ENCODE assay signal across 16 mouse cellular contexts in genomic region chr17:31077561-31077960, GRCm38 (mm10). TPM values are rescaled to one million over a fixed set of nuclear protein-coding genes. Genes with fewer than 3 reads are reported as not detected.
DNase-seq lines count a peak whose midpoint lies in the region; ATAC-seq lines count a peak whose summit lies in the region.
"Had no signal": no experiment of that assay in that cellular context is flagged by ENCODE, and none has a peak within 500 bp of the region (broad histone marks: within the 10 kb centered on the region; RNA-seq: fewer than 3 reads in every experiment).

No protein-coding gene starts in this region.

- no peaks in the 10 kb centered on the region for H3K9me3 ChIP-seq in lung, embryonic 16.5 days (ENCODE audit: control insufficient read depth, low read length)
- no peaks in the 10 kb centered on the region for H3K9me3 ChIP-seq in midbrain, embryonic 10.5 days (replicated peaks)
- H3K9me3 ChIP-seq: forebrain, embryonic 12.5 days; intestine, embryonic 15.5 days; megakaryocyte, embryonic 14.5 days had no signal

- WGBS in lung, embryonic 16.5 days, result 54% methylated on average over 5 of the region's 5 CpGs
- 78% methylated on average over 5 of the region's 5 CpGs for WGBS in midbrain, embryonic 10.5 days

- peaks cover 25% of the 10 kb centered on the region for H3K4me1 ChIP-seq in lung, embryonic 16.5 days (replicated peaks; ENCODE audit: control insufficient read depth, insufficient read depth, low read length)
- peaks cover 70% of the 10 kb centered on the region for H3K4me1 ChIP-seq in midbrain, embryonic 10.5 days

- DNase-seq in lung, postnatal 14 days, result no peak
- peak; percentile 20 for DNase-seq in ES-CJ7 (ENCODE audit: low read depth, low spot score)
- peak; percentile 50 to 67 for DNase-seq in thymus, postnatal 10 days (ENCODE audit: low spot score in 2 of 2)
- DNase-seq in cerebellum, adult 8-10 months, result no peak
- DNase-seq in midbrain, embryonic 10.5 days (ENCODE audit: low spot score), result no peak
- DNase-seq: adrenal gland, postnatal 10 days; cerebellum, adult 11 months; gastrocnemius, postnatal 10 days; heart, postnatal 14 days had no signal

- no peak for ATAC-seq in lung, embryonic 16.5 days (ENCODE audit: low read depth)
- ATAC-seq in megakaryocyte, adult 5-6 weeks (ENCODE audit: poor library complexity, severe bottlenecking), result peak; percentile 13
- ATAC-seq: intestine, embryonic 15.5 days had no signal

- H3K27ac ChIP-seq in lung, embryonic 16.5 days (ENCODE audit: low read length), result peak overlapping the region; percentile 71
- no peak overlapping the region; the same call in 1 of the 2 replicates for H3K27ac ChIP-seq in midbrain, embryonic 10.5 days (replicated peaks)
- H3K27ac ChIP-seq: forebrain, embryonic 12.5 days; intestine, embryonic 15.5 days had no signal

- no peaks in the 10 kb centered on the region for H3K36me3 ChIP-seq in lung, embryonic 16.5 days (ENCODE audit: control insufficient read depth, insufficient read depth, low read length)
- no peaks in the 10 kb centered on the region for H3K36me3 ChIP-seq in midbrain, embryonic 10.5 days
- H3K36me3 ChIP-seq: forebrain, embryonic 12.5 days; intestine, embryonic 15.5 days had no signal

- no peaks in the 10 kb centered on the region for H3K27me3 ChIP-seq in lung, embryonic 16.5 days (ENCODE audit: control insufficient read depth, insufficient read depth, low read depth, low read length)
- peaks cover 14% of the 10 kb centered on the region; the same call in 1 of the 2 replicates for H3K27me3 ChIP-seq in midbrain, embryonic 10.5 days (ENCODE audit: low read depth, poor library complexity, severe bottlenecking)
- H3K27me3 ChIP-seq: forebrain, embryonic 12.5 days; intestine, embryonic 15.5 days had no signal

- no peak overlapping the region for H3K9ac ChIP-seq in lung, embryonic 16.5 days (ENCODE audit: low read length)
- H3K9ac ChIP-seq: forebrain, embryonic 12.5 days; intestine, embryonic 15.5 days had no signal

- no peak overlapping the region for H3K4me2 ChIP-seq in lung, embryonic 16.5 days (ENCODE audit: low read depth, low read length)
- H3K4me2 ChIP-seq: forebrain, embryonic 12.5 days; intestine, embryonic 15.5 days had no signal

- H3K4me3 ChIP-seq in lung, embryonic 16.5 days (ENCODE audit: low read length), result no peak overlapping the region
- H3K4me3 ChIP-seq in midbrain, embryonic 10.5 days, result no peak overlapping the region
- H3K4me3 ChIP-seq: forebrain, embryonic 12.5 days; intestine, embryonic 15.5 days; megakaryocyte, embryonic 14.5 days had no signal

RNA-seq across cellular contexts. Expression of gene Abcg1, which starts 20.1 kb away (rescaled TPM):
- polyA plus RNA-seq in lung, embryonic 16.5 days (2015; fragmentation: Nextera tagmentation; extraction: Ambion mirVana), result 12.9 and 15.1 TPM in 2 replicates
- 13.2 and 20.1 TPM in 2 replicates for total RNA-seq in megakaryocyte, adult 5-6 weeks (2015)
- 19.2 and 23.7 TPM in 2 replicates for total RNA-seq in megakaryocyte, adult 5-6 weeks (2017)
- polyA plus RNA-seq in midbrain, embryonic 10.5 days (2016; fragmentation: Nextera tagmentation; extraction: Ambion mirVana), result 5.8 and 9.0 TPM in 2 replicates

RNA-seq across cellular contexts. Expression of gene Tff3, which starts 51.9 kb away (rescaled TPM):
- 0.58 and 1.6 TPM in 2 replicates for polyA plus RNA-seq in lung, embryonic 16.5 days (2015; fragmentation: Nextera tagmentation; extraction: Ambion mirVana)
- not detected in 2 replicates for total RNA-seq in megakaryocyte, adult 5-6 weeks (2015)
- not detected in 2 replicates for total RNA-seq in megakaryocyte, adult 5-6 weeks (2017)
- 1.2 TPM in 1 of 2 replicates, not detected in the other for polyA plus RNA-seq in midbrain, embryonic 10.5 days (2016; fragmentation: Nextera tagmentation; extraction: Ambion mirVana)
- total RNA-seq: adrenal gland, postnatal 10 days; gastrocnemius, postnatal 10 days; heart, postnatal 14 days; layer of hippocampus, postnatal 10 days had no signal
- polyA plus RNA-seq: urinary bladder, adult 2 months had no signal

Comparison
In these comparisons a context has a peak if more than half of its experiments do, and no peak if none do; other contexts are left out.
1. DNase-seq: peak in ES-CJ7 (single experiment) and thymus, postnatal 10 days (2 of 2); none in lung, postnatal 14 days (single experiment), cerebellum, adult 8-10 months (single experiment) and midbrain, embryonic 10.5 days (single experiment).